Mouse (Mus musculus): Measurements from ENCODE around the gene Crisp3. TPM values are rescaled to one million over a fixed set of nuclear protein-coding genes. Genes with fewer than 3 reads are reported as not detected.
"Not testable (repeated sequence)": the region's sequence is repeated elsewhere in the genome, so short reads cannot be mapped to it uniquely, and the experiment has no call there.

Gene Crisp3
- total RNA-seq (2017): not detected in 2 replicates

DNA sequence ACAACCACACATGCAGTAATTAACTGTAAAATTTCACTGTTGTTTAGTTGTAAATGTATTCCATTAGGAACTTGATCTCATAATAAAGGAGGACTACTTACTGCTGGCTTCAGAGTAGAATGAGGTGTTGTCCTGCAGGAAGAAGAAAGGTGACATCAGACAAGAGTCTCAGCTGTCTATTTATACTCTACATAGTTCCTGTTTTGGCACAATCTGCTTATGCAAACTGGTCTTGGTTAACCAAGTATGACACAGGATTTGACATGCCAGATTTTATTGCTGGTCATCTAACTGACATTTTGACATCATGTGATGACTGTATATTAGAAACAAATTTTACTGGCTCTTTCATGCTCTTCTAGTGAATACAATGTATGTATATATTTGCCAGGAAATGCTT, at the start of gene Crisp3:
Gene Crisp3, minus strand, starts transcription at position 154 of the 400 bp plus-strand sequence.
- ATAC-seq (replicated peaks in 1 of 2; ENCODE audit: insufficient read depth in 1 of 2, low FRiP score in 2 of 2, low TSS enrichment in 1 of 2, low read depth in 1 of 2, poor library complexity in 2 of 2, severe bottlenecking in 2 of 2): peak; percentile 72 to 75

DNA sequence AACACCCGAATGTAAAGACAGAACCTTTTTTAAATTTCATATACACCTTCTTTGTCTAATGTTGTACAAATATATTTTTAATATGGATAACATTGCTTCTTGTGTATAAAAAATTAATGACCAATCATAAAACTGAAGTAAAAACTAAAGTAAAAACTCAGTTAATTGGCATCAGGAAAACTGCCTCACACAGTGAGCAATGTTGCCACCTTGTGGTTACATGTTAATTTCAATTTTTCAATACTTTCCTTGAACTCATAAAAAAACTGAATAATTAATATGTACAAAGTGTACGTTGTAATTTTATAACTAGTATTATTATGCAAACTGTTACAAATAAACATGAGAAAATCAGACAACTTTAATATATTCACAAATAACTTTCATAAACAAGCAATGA, 43.3 kb upstream of the Crisp3 start:
- no peak for ATAC-seq (replicated peaks in 1 of 2; ENCODE audit: insufficient read depth in 1 of 2, low FRiP score in 2 of 2, low TSS enrichment in 1 of 2, low read depth in 1 of 2, poor library complexity in 2 of 2, severe bottlenecking in 2 of 2)

DNA sequence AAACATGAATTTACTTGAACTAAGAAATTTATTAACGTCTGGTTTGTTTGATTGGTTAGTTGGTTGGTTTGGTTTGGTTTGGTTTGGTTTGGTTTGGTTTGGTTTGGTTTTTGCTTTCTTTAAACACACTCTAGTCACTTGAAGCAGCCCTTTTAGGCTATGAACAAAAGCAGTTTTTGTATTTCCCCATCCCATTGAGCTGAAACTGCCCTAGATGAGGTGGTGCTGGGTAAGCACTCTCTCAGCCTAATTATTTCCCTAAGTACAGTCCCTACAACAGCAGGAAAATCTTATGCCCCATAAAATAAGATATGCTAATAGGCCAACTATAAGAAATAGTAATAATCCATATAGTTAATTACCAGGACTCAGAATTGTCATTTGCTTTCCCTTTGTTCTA, 33.4 kb upstream of the Crisp3 start:
- no peak for ATAC-seq (replicated peaks in 1 of 2; ENCODE audit: insufficient read depth in 1 of 2, low FRiP score in 2 of 2, low TSS enrichment in 1 of 2, low read depth in 1 of 2, poor library complexity in 2 of 2, severe bottlenecking in 2 of 2)

DNA sequence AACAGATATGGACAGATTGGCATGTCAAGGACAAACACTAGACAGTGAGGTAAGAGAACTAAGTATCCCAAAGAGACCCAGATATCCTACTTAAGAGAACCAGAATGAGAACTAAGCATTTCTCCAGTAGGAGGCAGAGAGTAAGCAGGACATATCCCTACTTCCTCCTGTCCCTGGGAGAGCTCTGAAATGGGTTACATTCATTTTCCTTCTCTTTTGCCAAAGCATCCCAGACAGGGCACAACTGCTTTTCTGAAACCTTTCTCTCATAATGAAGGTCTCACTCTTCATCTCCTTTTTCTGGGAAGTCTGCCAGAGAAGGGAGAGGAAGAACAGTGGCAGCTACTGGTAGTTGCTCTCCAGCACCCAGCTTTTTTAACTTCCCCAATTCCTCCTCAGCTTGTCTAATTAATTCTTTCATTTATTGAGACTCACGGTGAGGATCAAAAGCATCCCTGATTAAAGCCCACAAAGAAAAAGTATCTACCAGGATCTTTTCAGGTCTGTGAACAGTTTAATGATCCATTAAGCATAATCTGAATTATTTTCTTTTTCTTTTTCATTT, 32.9 kb upstream of the Crisp3 start:
- peak; percentile 80 to 90 for ATAC-seq (replicated peaks in 1 of 2; ENCODE audit: insufficient read depth in 1 of 2, low FRiP score in 2 of 2, low TSS enrichment in 1 of 2, low read depth in 1 of 2, poor library complexity in 2 of 2, severe bottlenecking in 2 of 2)

DNA sequence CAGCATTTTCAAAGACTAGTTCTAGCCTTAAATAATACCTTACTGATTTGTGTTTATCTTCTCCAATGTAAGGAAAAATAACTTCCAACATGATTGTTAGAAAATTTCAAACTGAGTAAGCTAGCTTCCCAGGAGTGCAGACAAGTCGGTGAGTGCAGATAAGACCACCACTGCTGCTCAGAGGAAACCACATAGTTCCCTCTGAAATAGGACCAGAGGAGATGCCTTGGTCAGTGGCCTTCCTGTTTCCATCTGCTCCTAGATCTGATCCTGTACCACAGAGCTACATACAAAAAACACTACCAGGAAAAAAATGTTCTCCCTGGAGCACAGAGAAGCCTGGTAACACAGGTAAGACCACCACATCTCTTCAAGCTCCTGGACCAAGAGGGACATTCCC, 10.4 kb upstream of the Crisp3 start:
- peak; percentile 58 to 65; a peak in 3 of 4 replicates for ATAC-seq (replicated peaks in 1 of 2; ENCODE audit: insufficient read depth in 1 of 2, low FRiP score in 2 of 2, low TSS enrichment in 1 of 2, low read depth in 1 of 2, poor library complexity in 2 of 2, severe bottlenecking in 2 of 2)

DNA sequence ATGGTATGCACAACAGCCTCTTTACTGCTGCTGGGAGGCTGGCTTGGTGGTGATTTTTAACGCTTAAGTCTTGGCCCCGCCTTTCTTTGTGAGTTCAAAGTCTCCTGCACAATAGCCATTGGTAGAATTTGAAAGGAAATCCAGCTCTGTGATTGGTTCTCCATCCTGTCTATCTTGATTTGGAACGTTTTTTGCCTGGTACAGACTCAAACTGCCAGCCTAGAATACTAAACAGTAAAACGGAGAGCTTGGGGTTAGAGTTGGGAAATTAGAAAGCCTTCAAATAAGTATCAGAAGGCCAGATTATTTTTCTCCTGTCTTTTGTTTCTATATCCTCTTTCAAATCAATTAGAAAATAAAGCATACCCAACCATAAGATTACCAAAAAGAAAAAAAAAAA, 33.5 kb downstream of the Crisp3 start, which contains the start of gene Pgk2:
Gene Pgk2, minus strand, starts transcription at position 101 of the 400 bp plus-strand sequence.
- ATAC-seq (replicated peaks in 1 of 2; ENCODE audit: insufficient read depth in 1 of 2, low FRiP score in 2 of 2, low TSS enrichment in 1 of 2, low read depth in 1 of 2, poor library complexity in 2 of 2, severe bottlenecking in 2 of 2): no peak

DNA sequence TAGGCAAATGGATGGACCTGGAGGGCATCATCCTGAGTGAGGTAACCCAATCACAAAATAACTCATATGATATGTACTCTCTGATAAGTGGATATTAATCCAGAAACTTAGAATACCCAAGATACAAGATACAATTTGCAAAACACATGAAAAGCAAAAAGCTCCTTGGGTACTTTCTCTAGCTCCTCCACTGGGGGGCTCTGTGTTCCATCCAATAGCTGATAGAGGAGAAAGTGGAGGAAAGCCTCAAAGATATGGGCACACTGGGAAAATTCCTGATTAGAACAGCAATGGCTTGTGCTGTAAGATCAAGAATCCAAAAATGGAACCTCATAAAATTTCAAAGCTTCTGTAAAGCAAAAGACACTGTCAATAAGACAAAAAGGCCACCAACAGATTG, 40.3 kb downstream of the Crisp3 start:
- not testable (repeated sequence) for ATAC-seq (replicated peaks in 1 of 2; ENCODE audit: insufficient read depth in 1 of 2, low FRiP score in 2 of 2, low TSS enrichment in 1 of 2, low read depth in 1 of 2, poor library complexity in 2 of 2, severe bottlenecking in 2 of 2)

DNA sequence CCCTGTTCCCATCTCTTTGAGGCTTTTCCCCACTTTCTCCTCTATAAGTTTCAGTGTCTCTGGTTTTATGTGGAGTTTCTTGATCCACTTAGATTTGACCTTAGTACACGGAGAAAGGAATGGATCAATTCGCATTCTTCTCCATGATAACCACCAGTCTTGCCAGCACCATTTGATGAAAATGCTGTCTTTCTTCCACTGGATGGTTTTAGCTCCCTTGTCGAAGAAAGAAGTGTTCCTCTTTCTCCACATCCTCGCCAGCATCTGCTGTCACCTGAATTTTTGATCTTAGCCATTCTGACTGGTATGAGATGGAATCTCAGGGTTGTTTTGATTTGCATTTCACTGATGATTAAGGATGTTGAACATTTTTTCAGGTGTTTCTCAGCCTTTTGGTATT, 51.9 kb downstream of the Crisp3 start:
- ATAC-seq (replicated peaks in 1 of 2; ENCODE audit: insufficient read depth in 1 of 2, low FRiP score in 2 of 2, low TSS enrichment in 1 of 2, low read depth in 1 of 2, poor library complexity in 2 of 2, severe bottlenecking in 2 of 2): not testable (repeated sequence)

Other genes with a start within 250 kb of the Crisp3 start
- not detected in 2 replicates for gene AC192777.2, start 146.8 kb downstream of the Crisp3 start, total RNA-seq (2017)
- gene Pgk2, start 33.6 kb downstream of the Crisp3 start, total RNA-seq (2017): not detected in 2 replicates
- not detected in 2 replicates for gene Crisp1, start 76.9 kb upstream of the Crisp3 start, total RNA-seq (2017)